Mouse (Mus musculus): ENCODE measurements around the gene Slc46a2. TPM values are rescaled to one million over a fixed set of nuclear protein-coding genes. Genes with fewer than 3 reads are reported as not detected.

Slc46a2 gene
- total RNA-seq (2014; fragmentation: Nextera tagmentation) (not detected in 2 replicates), total RNA-seq (2017) (not detected in 2 replicates)

- no peak for ATAC-seq (replicated peaks; ENCODE audit: low FRiP score, low TSS enrichment, poor library complexity, severe bottlenecking)
Observed at GRCm38 (mm10) chr4:59914608-59915403, at the start of gene Slc46a2. Gene Slc46a2, minus strand, starts transcription at chr4:59915056.

GRCm38 (mm10) chr4:59963405-59964344 lies 48.8 kb upstream of the Slc46a2 start, which contains the start of gene Mup6:
Gene Mup6, plus strand, starts transcription at chr4:59964294.
- ATAC-seq (replicated peaks; ENCODE audit: low FRiP score, low TSS enrichment, poor library complexity, severe bottlenecking), result no peak

GRCm38 (mm10) chr4:59960610-59961009 lies 45.8 kb upstream of the Slc46a2 start, which contains the start of gene Mup4:
Gene Mup4, minus strand, starts transcription at chr4:59960710.
- no peak for ATAC-seq (replicated peaks; ENCODE audit: low FRiP score, low TSS enrichment, poor library complexity, severe bottlenecking)

- ATAC-seq (replicated peaks; ENCODE audit: low FRiP score, low TSS enrichment, poor library complexity, severe bottlenecking), result no peak
Observed at GRCm38 (mm10) chr4:59937543-59937942, 22.7 kb upstream of the Slc46a2 start.

- ATAC-seq (replicated peaks; ENCODE audit: low FRiP score, low TSS enrichment, poor library complexity, severe bottlenecking), result peak; percentile 91
Observed at GRCm38 (mm10) chr4:59932505-59933281, 17.8 kb upstream of the Slc46a2 start.

GRCm38 (mm10) chr4:59928347-59928746 lies 13.5 kb upstream of the Slc46a2 start:
- ATAC-seq (replicated peaks; ENCODE audit: low FRiP score, low TSS enrichment, poor library complexity, severe bottlenecking), result peak; percentile 92

DNA sequence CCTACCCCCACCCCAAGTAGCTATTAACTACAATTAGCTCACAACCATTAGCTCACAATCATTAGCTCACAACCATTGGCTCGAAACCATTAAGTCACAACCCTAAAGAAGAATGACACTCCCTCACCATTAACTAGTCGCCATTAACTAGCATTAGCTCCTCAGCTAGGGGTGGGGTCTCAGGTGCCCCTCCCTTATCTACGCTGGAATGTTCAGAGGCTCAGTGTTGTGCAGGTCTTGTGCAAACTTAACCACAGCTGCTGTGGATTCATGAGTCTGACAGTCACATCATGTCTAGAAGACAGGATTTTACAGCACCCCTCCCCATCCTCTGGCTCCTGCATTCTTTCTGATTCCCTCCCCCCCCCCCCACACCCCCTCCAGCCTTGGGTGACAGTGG lies 12.8 kb upstream of the Slc46a2 start:
- ATAC-seq (replicated peaks; ENCODE audit: low FRiP score, low TSS enrichment, poor library complexity, severe bottlenecking), result no peak

- no peak for ATAC-seq (replicated peaks; ENCODE audit: low FRiP score, low TSS enrichment, poor library complexity, severe bottlenecking)
Observed at GRCm38 (mm10) chr4:59925082-59925481, 10.2 kb upstream of the Slc46a2 start.

GRCm38 (mm10) chr4:59917966-59918365 lies 3.1 kb upstream of the Slc46a2 start:
- no peak for ATAC-seq (replicated peaks; ENCODE audit: low FRiP score, low TSS enrichment, poor library complexity, severe bottlenecking)

- ATAC-seq (replicated peaks; ENCODE audit: low FRiP score, low TSS enrichment, poor library complexity, severe bottlenecking), result no peak
Observed at GRCm38 (mm10) chr4:59908785-59909184, 6.1 kb downstream of the Slc46a2 start.

DNA sequence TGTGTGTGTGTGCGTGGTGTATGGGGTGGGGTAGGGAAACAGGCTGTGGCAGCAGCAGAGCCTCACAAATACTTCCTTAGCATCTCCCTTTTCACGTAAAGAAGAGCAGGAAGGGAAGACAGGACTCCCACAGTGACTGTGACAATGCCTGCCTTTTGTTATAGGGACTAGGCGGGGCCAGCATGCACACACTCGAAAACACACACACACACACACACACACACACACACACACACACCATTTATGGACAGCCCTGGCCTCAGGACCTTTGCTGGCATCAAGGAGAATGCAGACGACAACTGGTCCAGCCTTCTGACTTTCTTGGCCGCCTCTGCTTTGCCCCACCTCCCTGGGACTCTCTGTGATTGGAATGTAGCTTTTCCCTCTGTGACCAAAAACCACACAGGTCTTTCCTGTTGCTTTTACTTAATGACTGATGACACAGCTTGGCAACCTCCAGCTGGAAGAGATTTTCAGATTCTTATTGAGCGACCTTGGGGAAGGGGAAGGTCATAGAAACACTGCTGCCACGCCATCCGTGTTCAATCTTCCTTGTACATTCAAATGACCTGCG lies 7.1 kb downstream of the Slc46a2 start:
- no peak for ATAC-seq (replicated peaks; ENCODE audit: low FRiP score, low TSS enrichment, poor library complexity, severe bottlenecking)

GRCm38 (mm10) chr4:59907092-59907491 lies 7.8 kb downstream of the Slc46a2 start:
- no peak for ATAC-seq (replicated peaks; ENCODE audit: low FRiP score, low TSS enrichment, poor library complexity, severe bottlenecking)

GRCm38 (mm10) chr4:59902547-59902946 lies 12.3 kb downstream of the Slc46a2 start:
- ATAC-seq (replicated peaks; ENCODE audit: low FRiP score, low TSS enrichment, poor library complexity, severe bottlenecking), result no peak

DNA sequence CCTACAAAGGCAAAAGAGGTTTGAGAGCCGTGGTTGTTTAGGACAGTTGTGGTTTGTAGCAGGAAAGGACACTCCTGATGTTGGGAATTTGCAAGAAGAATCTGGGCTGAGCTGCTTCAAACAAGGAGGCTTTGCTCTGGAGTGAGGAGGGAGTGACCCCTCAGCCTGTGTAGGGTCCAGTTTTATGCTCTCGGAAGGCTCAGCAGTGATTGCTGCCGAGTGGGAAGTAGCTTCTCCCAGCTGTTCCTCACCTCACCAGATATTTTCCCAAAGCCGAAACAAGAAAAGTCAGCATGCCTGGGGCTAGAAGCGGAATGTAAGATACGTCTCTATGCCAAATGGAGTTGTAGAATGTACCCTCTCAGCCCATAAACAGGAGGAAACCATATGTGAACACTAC lies 13.0 kb downstream of the Slc46a2 start:
- ATAC-seq (replicated peaks; ENCODE audit: low FRiP score, low TSS enrichment, poor library complexity, severe bottlenecking), result no peak

GRCm38 (mm10) chr4:59898521-59898919 lies 16.3 kb downstream of the Slc46a2 start:
- ATAC-seq (replicated peaks; ENCODE audit: low FRiP score, low TSS enrichment, poor library complexity, severe bottlenecking), result no peak

- no peak for ATAC-seq (replicated peaks; ENCODE audit: low FRiP score, low TSS enrichment, poor library complexity, severe bottlenecking)
Observed at GRCm38 (mm10) chr4:59897814-59898520, 16.9 kb downstream of the Slc46a2 start.

- ATAC-seq (replicated peaks; ENCODE audit: low FRiP score, low TSS enrichment, poor library complexity, severe bottlenecking), result no peak
Observed at GRCm38 (mm10) chr4:59896000-59896399, 18.9 kb downstream of the Slc46a2 start.

DNA sequence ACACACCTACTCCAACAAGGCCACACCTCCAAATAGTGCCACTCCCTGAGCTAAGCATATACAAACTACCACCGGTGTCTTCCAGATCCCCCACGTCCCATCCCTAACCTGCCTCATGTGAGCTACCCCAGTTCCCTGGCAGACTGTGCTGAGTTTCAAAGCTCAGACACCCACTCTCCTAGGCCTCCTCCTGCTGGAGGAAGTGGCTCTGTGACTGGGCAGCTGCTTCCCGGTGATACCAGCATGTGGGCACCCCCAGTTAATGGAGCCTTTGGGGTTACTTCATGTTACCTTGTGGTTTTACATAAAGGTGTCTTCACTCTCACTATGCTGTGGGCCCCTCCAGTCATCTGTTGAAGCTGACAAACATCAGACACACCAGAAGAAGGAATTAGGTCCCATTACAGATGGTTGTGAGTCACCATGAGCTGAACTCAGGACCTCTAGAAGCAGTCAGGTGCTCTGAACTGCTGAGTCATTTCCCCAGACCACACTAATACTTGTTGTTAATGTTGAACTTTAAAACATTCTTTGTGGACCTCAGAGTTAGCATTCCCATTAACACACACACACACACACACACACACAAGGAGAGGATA lies 19.8 kb downstream of the Slc46a2 start:
- ATAC-seq (replicated peaks; ENCODE audit: low FRiP score, low TSS enrichment, poor library complexity, severe bottlenecking), result peak; percentile 46; the same call in 1 of the 2 replicates

Measured in megakaryocyte-erythroid progenitor cell, adult 5-6 weeks (primary cell).